Mouse (Mus musculus) forebrain, embryonic 14.5 days (tissue): ENCODE data around the gene Lrr1. TPM values are rescaled to one million over a fixed set of nuclear protein-coding genes. Genes with fewer than 3 reads are reported as not detected.

Source experiments
- ATAC-seq: fragments of 200-750 bp; cut with Nextera tagmentation; 2 replicates; pipeline ENCODE4 v1.8.0; 2017; ENCODE audit warnings: mild to moderate bottlenecking, moderate library complexity
- DNase-seq: peaks from one replicate; pipeline ENCODE4 v3.0.0-alpha.2; 2015; ENCODE audit warnings: low spot score
- H3K27ac ChIP-seq: fragments of 300-500 bp; sonication (generic); 2 replicates; pipeline ENCODE4 v1.5.1; 2014; ENCODE audit warnings: low read depth, mild to moderate bottlenecking, control low read depth, low read length, moderate library complexity
- H3K27me3 ChIP-seq: fragments of 300-500 bp; sonication (generic); replicated peaks from 2 replicates; pipeline ENCODE4 v1.6.1; 2014; ENCODE audit warnings: low read length, control low read depth, mixed read lengths; ENCODE audit not compliant: control insufficient read depth, insufficient read depth
- H3K36me3 ChIP-seq: fragments of 300-500 bp; sonication (generic); 2 replicates; pipeline ENCODE4 v1.6.1; 2014; ENCODE audit warnings: low read length, control low read depth; ENCODE audit not compliant: control insufficient read depth, insufficient read depth
- H3K4me1 ChIP-seq: fragments of 300-500 bp; sonication (generic); 2 replicates; pipeline ENCODE4 v1.6.1; 2014; ENCODE audit warnings: antibody characterized with exemption, low read length, control low read depth; ENCODE audit not compliant: control insufficient read depth, insufficient read depth
- H3K4me2 ChIP-seq: fragments of 300-500 bp; sonication (generic); 2 replicates; pipeline ENCODE4 v1.6.1; 2014; ENCODE audit warnings: mild to moderate bottlenecking, control low read depth, low read length
- H3K4me3 ChIP-seq: fragments of 300-500 bp; sonication (generic); 2 replicates; pipeline ENCODE4 v1.5.1; 2014; ENCODE audit warnings: low read depth, low read length, control low read depth
- H3K9ac ChIP-seq: fragments of 300-500 bp; sonication (generic); 2 replicates; pipeline ENCODE4 v1.6.1; 2014; ENCODE audit warnings: mild to moderate bottlenecking, low read length, control low read depth, moderate library complexity
- H3K9me3 ChIP-seq: fragments of 300-500 bp; sonication (generic); replicated peaks from 2 replicates; pipeline ENCODE4 v1.6.1; 2016; ENCODE audit warnings: low read length, control low read depth, mixed read lengths; ENCODE audit not compliant: control insufficient read depth
- WGBS: fragments of 180-500 bp; shearing (Covaris S2); extraction: QIAGEN DNeasy Blood & Tissue Kit; methylation state at CpG from one replicate; pipeline ENCODE4 v1.1.7; 2014; 5-methylcytosine and 5-hydroxymethylcytosine counted together
- polyA plus RNA-seq: library from polyadenylated mRNA; unstranded; fragments of >200 nt; fragmentation: Nextera tagmentation; extraction: Ambion mirVana; gene quantifications from 2 replicates; pipeline ENCODE4 v1.2.1, GENCODE M21; 2014

Lrr1 gene
- polyA plus RNA-seq, 1 experiment from 2014 or later: 15.8 TPM

- Histone ChIP-seq H3K27ac (no peak overlapping the region), H3K9ac (no peak overlapping the region), H3K4me3 (no peak overlapping the region), H3K9me3 (no peaks in the 10 kb centered on the region), H3K4me1 (peaks cover 11% of the 10 kb centered on the region), H3K36me3 (peaks cover 25% of the 10 kb centered on the region), H3K4me2 (peak overlapping the region; percentile 96; the same call in 1 of the 2 replicates), H3K27me3 (no peaks in the 10 kb centered on the region)
- DNase-seq: no peak
- no peak for ATAC-seq
These were observed 30.4 kb downstream of the Lrr1 start for GRCm38 (mm10) chr12:69198985-69199384.

DNA sequence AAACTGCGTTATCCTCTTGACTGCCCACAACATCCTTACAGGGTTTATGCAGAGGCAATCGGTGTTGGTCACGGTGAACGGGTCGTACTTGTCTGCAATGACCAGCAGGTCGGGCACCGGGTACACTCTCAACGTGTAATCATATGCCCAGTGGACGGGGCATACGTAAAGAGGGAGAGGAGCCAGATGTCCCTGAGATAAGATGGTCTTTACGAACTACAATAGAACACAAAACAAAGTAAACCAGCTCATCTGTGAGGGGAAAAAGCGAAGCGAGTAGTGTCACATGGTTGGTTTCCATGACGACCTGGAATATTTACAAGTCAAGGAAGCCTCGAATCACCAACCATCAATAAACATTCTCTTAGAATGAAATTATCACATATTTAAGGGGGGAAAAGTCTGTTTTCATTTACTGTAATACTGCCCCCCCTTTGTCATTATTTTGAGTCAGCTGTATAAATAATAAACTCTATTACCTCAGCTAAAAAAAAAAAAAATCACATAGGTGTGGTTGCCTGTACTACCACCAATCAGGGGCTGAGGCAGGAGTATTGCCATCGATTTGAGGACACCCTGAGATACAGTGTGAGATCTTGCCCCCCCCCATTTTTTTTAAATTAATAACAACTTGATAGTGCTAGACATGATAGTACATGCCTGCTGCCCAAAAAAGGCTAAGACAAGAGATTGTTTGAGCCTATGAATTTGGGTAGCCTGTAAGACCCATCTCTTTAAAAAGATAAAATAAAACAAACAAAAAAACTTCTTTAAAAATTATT lies 35.6 kb downstream of the Lrr1 start, which contains the start of gene Gm49384:
Gm49384 (minus strand) TSS at position 216 of the 782 bp plus-strand sequence.
- DNase-seq (peak; percentile 69), ATAC-seq (0 out of 2 replicates have a peak, but pooled peaks have one; percentile 42)
- Histone ChIP-seq H3K27ac (no peak within 1 kb of the TSS), H3K36me3 (peaks cover 30% of the 10 kb centered on the region), H3K27me3 (no peaks in the 10 kb centered on the region), H3K9me3 (no peaks in the 10 kb centered on the region), H3K9ac (no peak within 1 kb of the TSS), H3K4me3 (no peak within 1 kb of the TSS), H3K4me2 (no peak within 1 kb of the TSS), H3K4me1 (no peaks in the 10 kb centered on the region)
- 81% methylated on average over 16 of the region's 16 CpGs for WGBS

GRCm38 (mm10) chr12:69207396-69207795 lies 38.8 kb downstream of the Lrr1 start:
- H3K27ac ChIP-seq: no peak overlapping the region
- H3K9me3 ChIP-seq: no peaks in the 10 kb centered on the region
- WGBS: 96% methylated on average over 8 of the region's 8 CpGs
- no peak for DNase-seq
- ATAC-seq: no peak
- no peaks in the 10 kb centered on the region for H3K4me1 ChIP-seq
- H3K27me3 ChIP-seq: no peaks in the 10 kb centered on the region
- no peak overlapping the region for H3K4me3 ChIP-seq
- H3K4me2 ChIP-seq: no peak overlapping the region
- peaks cover 13% of the 10 kb centered on the region for H3K36me3 ChIP-seq
- H3K9ac ChIP-seq: no peak overlapping the region

GRCm38 (mm10) chr12:69207926-69208325 lies 39.3 kb downstream of the Lrr1 start:
- H3K9me3 ChIP-seq: no peaks in the 10 kb centered on the region
- DNase-seq (no peak), ATAC-seq (no peak)
- peaks cover 10% of the 10 kb centered on the region for H3K36me3 ChIP-seq
- H3K9ac ChIP-seq: no peak overlapping the region
- no peaks in the 10 kb centered on the region for H3K27me3 ChIP-seq
- H3K4me2 ChIP-seq: no peak overlapping the region
- H3K4me3 ChIP-seq: no peak overlapping the region
- WGBS: 91% methylated on average over 7 of the region's 7 CpGs
- no peak overlapping the region for H3K27ac ChIP-seq
- H3K4me1 ChIP-seq: no peaks in the 10 kb centered on the region

DNA sequence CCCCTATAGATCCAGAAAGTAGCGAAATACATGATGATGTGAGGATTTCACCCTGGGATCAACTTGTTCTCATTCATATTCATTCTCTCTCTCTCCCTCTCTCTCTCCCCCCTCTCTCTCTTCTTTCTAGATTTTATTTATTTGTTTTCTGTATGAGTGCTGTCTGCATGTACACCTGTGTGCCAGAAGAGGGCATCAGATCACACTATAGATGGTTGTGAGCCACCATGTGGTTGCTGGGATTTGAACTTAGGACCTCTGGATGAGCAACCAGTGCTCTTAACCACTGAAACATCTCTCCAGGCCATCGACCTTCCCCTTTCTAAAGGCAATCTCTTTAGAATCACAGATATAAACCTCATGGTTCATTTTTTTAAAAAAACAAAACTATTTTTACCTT lies 39.9 kb downstream of the Lrr1 start:
- Histone ChIP-seq H3K9me3 (no peaks in the 10 kb centered on the region), H3K9ac (no peak overlapping the region), H3K4me3 (no peak overlapping the region), H3K4me2 (no peak overlapping the region), H3K27ac (no peak overlapping the region), H3K36me3 (peaks cover 10% of the 10 kb centered on the region), H3K27me3 (no peaks in the 10 kb centered on the region), H3K4me1 (no peaks in the 10 kb centered on the region)
- 93% methylated on average over 2 of the region's 2 CpGs for WGBS
- ATAC-seq (no peak), DNase-seq (no peak)

DNA sequence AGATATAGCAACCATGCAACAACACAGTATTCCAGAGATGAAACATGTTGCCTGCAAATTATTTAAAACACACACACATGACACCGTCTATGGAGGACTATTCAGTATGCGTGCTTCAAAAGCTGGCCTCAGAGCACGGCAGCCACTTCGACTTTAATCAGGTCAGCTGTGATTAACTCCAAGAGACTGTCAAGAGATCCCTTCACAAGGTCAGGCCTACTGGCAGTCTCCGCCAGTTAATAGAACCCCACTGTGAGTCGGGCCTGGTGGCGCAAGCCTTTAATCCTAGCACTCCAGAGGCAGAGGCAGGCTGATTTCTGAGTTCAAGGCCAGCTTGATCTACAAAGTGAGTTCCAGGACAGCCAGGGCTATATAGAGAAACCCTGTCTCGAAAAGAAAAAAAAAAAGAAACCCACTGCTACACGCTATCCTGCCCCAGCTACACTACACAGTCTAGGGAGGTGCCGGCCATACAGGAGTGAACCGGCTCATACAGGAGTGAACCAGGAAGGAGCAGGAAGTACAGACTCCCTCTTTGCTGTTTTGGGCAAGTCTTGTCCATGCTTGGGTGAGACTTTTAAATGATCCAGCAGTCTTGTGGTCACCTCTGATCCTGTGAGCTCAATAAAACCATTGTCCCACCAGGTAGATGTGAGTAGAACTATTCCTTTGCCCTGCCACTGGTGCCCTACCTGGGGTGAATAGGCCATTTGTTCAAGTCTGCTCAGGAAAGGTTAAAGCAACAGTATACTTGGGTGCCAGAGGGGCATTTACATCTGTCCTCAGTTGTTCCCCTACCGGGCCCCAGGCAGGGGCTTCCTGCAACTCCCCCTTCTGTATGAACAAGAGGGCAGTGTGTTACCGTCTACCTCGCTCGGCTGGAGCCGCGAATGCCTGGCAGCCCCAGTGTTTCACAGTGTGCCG lies 41.7 kb downstream of the Lrr1 start:
- no peak overlapping the region for H3K27ac ChIP-seq
- WGBS: 86% methylated on average over 18 of the region's 18 CpGs
- no peak for DNase-seq

DNA sequence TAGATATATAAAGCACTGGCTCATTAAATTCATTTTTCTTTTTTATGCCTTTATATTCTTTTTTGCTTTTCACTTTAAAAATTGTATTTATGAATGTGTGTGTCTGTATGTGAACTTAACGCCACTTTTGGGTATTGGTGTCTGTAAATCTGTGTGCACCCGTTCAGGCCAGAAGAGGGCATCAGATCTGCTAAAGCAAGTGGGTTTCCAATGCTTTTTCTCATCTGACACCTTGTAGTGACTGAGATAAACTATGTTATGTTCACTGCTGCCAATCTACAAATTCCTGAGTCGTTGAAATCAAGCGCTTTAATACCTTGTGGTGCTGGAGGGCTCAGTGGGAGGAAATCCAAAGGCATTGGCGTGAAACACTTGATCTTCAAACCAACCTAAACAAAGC lies 42.4 kb downstream of the Lrr1 start:
- no peak overlapping the region for H3K4me2 ChIP-seq
- DNase-seq (peak; percentile 33), ATAC-seq (no peak)
- no peak overlapping the region for H3K27ac ChIP-seq
- no peaks in the 10 kb centered on the region for H3K9me3 ChIP-seq
- no peaks in the 10 kb centered on the region for H3K4me1 ChIP-seq
- no peak overlapping the region for H3K4me3 ChIP-seq
- H3K9ac ChIP-seq: no peak overlapping the region
- 81% methylated on average over 5 of the region's 5 CpGs for WGBS
- no peaks in the 10 kb centered on the region for H3K27me3 ChIP-seq
- H3K36me3 ChIP-seq: peaks cover 23% of the 10 kb centered on the region

More for the DNA sequence above, 41.7 kb downstream of the Lrr1 start:
- ATAC-seq: no peak
- Histone ChIP-seq H3K4me2 (no peak overlapping the region), H3K9ac (no peak overlapping the region), H3K9me3 (no peaks in the 10 kb centered on the region), H3K36me3 (peaks cover 23% of the 10 kb centered on the region), H3K4me1 (no peaks in the 10 kb centered on the region), H3K27me3 (no peaks in the 10 kb centered on the region), H3K4me3 (no peak overlapping the region)

- WGBS: 94% methylated on average over 13 of the region's 13 CpGs
- no peak overlapping the region for H3K4me2 ChIP-seq
- no peak overlapping the region for H3K27ac ChIP-seq
- ATAC-seq (no peak), DNase-seq (no peak)
- H3K9ac ChIP-seq: no peak overlapping the region
- peaks cover 25% of the 10 kb centered on the region for H3K36me3 ChIP-seq
- H3K4me3 ChIP-seq: no peak overlapping the region
- H3K4me1 ChIP-seq: no peaks in the 10 kb centered on the region
- no peaks in the 10 kb centered on the region for H3K27me3 ChIP-seq
- no peaks in the 10 kb centered on the region for H3K9me3 ChIP-seq
These were observed 44.7 kb downstream of the Lrr1 start for GRCm38 (mm10) chr12:69213186-69213777.
